1 mouse cellular context compared by ENCODE assay signal in the genomic region with DNA sequence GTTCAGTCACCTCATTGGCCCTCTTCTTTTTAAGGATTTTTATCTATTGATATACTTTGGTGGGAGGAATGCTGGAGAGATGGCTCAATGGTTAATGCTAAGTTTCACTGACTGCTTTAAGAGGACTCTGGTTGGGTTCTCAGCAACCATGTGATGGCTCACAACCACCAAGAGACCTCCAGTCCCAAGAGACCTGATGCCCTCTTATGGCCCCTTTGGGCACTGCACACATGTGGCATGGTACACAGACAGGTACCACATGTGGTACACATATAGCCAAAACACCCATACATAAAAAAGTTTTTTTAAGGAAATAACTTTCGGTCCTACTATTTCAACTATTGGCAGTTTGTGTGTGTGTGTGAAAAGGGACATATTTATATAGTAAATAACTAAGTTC.
TF ChIP-seq lines count a peak whose summit lies in the region.

No protein-coding gene starts in this region.

TF ChIP-seq in MEL, 35 proteins besides CTCF, POLR2A, EP300 and RAD21:
- TF ChIP-seq POLR2AphosphoS2 (IDR thresholded peaks at IDR 0.05; ENCODE audit: low read length) (no peak), MAFK (IDR thresholded peaks at IDR 0.05; ENCODE audit: borderline replicate concordance, low read depth, low read length) (no peak), NRF1 (IDR thresholded peaks at IDR 0.05; ENCODE audit: insufficient read depth, low read depth, low read length, poor library complexity, severe bottlenecking) (no peak), TBP (IDR thresholded peaks at IDR 0.05; ENCODE audit: low read depth, low read length) (no peak), SMC3 (IDR thresholded peaks at IDR 0.05; ENCODE audit: low read depth, low read length) (0 out of 2 replicates have a peak, but pooled peaks have one; percentile 22), TAL1 (IDR thresholded peaks at IDR 0.05; ENCODE audit: low read length) (no peak), USF1 (IDR thresholded peaks at IDR 0.05; ENCODE audit: low read depth, low read length) (no peak), USF2 (IDR thresholded peaks at IDR 0.05; ENCODE audit: borderline replicate concordance in 1 of 2, insufficient read depth in 1 of 2, low read depth in 1 of 2, low read length in 2 of 2) (no peak)
